Mouse (Mus musculus): Measurements from ENCODE around the gene Lpin2.

Gene Lpin2

GRCm38 (mm10) chr17:71260658-71261057 is 78.3 kb downstream of the Lpin2 start:
- no peak for DNase-seq (ENCODE audit: extremely low spot score, low spot score)

DNA sequence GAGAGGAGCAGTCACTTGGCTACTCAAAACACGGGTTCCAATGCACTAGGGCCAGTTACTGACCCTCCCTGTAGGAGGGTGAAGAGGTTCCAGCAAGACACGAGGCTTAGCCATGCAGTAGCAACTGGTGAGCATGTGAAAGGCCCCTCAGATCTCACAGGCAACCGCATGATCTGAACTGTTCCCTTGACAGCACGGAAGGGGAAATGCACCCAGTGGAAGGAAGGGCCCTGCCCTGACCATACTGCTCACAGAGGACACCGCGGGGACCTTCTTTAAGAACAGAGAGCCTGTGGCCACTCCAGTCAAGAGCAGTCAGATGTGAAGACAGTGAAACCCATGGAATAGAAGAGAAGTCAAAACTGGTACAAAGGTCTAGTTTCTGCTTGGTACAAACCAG is 80.8 kb downstream of the Lpin2 start:
- no peak for DNase-seq (ENCODE audit: extremely low spot score, low spot score)

GRCm38 (mm10) chr17:71264739-71265138 is 82.4 kb downstream of the Lpin2 start:
- no peak for DNase-seq (ENCODE audit: extremely low spot score, low spot score)

GRCm38 (mm10) chr17:71265336-71266051 is 83.1 kb downstream of the Lpin2 start:
- DNase-seq (ENCODE audit: extremely low spot score, low spot score): no peak

DNA sequence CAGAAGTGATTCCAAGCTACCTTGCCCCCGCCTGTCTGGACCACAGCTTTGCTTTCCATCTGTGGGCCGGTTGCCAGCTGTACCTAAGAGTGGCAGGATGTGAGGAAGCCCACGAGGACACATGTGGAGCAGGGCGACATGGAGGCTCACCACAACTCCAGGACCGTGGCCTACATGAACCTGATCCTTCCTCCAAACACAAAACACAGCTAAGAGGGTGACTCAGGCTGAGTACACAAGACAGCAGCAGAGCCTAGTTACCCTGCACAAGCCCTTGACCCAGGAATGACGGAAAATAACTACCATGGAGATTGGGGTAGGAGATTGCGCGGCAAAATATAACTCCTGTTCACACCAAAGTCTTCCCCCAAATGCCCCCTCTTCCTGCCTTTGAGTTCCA is 85.0 kb downstream of the Lpin2 start:
- no peak for DNase-seq (ENCODE audit: extremely low spot score, low spot score)

DNA sequence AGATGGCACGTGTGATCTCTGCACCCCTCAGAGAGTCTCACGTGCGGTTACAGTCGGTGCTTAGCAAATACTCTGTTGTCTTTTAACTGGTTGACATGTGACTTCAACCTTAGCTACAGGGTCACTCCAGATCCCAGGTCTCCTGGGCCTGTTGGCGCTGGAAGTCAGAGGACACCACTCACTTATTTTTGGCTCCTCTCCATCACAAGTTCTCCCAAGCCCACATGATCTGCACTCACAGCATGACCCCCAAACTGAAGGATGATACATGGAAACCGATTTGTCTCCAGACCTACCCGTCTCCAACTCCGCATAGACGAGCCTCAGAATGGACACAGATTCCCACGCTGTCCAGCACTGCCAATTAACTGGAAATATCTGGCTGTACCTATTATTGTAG is 85.8 kb downstream of the Lpin2 start:
- no peak for DNase-seq (ENCODE audit: extremely low spot score, low spot score)

GRCm38 (mm10) chr17:71268599-71268998 is 86.2 kb downstream of the Lpin2 start:
- no peak for DNase-seq (ENCODE audit: extremely low spot score, low spot score)

- DNase-seq (ENCODE audit: extremely low spot score, low spot score): no peak
Measured at GRCm38 (mm10) chr17:71273901-71274300, 91.5 kb downstream of the Lpin2 start.

- no peak for DNase-seq (ENCODE audit: extremely low spot score, low spot score)
Measured at GRCm38 (mm10) chr17:71276771-71277170, 94.4 kb downstream of the Lpin2 start.

GRCm38 (mm10) chr17:71277701-71278491 is 95.5 kb downstream of the Lpin2 start:
- no peak for DNase-seq (ENCODE audit: extremely low spot score, low spot score)

DNA sequence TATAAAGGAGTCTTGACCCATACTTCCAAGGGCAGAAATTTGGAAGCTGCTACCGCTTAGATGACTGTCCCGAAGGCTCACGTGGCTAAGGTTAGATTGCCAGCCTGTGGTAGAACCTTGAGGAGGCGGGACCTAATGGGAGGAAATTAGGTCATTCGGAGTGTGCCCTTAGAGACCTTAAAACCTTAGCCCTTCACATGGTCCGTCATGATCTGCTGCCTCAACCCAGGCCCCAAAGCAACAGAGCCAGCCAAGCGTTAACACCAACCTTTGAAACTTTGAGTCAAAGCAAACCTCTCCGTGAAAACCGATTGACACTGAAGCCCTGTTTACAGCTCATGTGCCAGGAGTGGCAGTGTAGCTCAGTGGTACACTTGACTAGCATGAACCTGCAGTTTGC is 100.4 kb downstream of the Lpin2 start:
- DNase-seq (ENCODE audit: extremely low spot score, low spot score): no peak

DNA sequence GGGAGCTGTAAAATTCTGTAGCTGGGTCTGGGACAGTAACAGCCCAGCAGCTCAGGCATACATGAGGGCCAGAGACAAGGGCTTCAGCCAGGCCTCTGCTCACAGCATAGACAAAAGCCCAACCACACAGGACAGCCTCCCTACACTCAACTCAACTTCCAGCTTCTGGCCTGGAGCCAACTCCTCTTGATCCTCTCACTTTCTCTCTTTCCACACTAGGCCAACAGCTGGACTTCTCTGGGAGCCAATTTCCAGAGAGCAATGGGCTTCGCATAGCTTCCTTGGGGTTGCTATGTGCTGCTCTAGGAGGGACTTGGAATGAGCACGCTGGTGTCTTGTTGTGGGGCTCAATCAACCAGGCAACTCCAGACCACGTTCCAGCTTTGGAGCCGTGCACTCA is 100.9 kb downstream of the Lpin2 start:
- no peak for DNase-seq (ENCODE audit: extremely low spot score, low spot score)

DNA sequence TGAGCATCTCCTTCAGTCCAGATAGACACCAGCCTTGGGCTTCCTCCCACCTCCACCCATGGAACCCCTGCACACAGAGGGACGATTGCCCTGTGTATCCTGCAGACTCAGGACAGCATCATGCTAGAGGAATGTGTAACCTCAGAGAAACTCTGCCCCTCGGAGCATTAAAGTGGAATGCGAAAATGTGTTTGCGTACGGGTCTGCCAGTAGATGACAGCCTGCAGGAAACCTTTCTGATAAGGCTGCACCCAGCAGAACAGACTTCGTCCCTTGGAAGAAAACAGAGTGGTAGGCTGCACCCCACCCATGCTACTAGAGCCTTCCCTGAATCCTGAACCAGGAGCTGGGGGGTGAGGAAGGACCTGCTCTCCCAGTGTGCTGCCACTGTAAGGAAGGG is 102.5 kb downstream of the Lpin2 start:
- no peak for DNase-seq (ENCODE audit: extremely low spot score, low spot score)

DNA sequence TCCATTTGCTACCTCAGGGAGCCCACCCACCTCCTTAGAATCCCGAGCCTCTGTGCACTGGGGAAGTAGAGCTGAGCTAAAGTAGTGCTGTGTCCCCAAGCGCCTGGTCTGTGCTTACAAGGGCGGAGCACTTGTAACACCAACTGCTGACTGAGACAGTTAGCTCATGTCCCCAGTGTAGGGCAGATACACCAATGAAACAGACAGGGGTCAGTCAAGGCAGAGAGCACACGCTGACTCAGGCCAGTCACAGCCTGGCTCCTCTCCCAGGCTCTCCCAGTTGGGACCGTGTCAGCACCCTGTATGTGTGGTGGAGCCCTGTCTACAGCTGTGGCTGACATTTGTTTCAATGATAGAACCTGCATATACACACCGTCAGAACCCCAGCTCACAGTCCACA is 103.6 kb downstream of the Lpin2 start:
- no peak for DNase-seq (ENCODE audit: extremely low spot score, low spot score)

GRCm38 (mm10) chr17:71287586-71287985 is 105.2 kb downstream of the Lpin2 start:
- no peak for DNase-seq (ENCODE audit: extremely low spot score, low spot score)

DNA sequence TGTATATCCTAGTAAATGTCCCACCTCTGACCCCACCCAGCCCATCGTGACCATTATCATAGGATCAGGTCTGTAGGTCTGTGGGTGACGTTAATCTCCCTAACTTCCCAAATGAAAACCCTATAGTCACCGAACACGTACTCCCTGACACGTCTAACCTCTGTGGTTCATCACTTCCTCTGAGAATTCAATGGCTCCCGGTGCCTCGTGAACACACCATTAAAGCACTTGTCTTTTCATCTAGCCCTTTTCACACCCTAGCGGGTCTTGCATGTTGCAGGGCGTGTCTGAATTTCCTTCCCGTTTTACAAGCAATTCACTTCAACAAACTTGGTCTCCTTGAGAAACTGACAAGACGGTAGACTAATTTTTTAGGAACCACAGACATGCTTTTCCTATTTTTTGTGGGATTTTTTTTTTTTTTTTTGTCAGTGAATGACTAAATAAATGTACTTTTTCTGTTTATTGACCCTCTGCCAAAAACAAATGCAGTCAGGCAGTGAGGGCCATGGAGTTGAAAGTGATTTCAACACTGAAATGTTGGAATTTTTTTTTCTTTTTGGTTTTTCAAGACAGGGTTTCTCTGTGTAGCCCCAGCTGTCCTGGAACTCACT is 105.9 kb downstream of the Lpin2 start:
- DNase-seq (ENCODE audit: extremely low spot score, low spot score): no peak

DNA sequence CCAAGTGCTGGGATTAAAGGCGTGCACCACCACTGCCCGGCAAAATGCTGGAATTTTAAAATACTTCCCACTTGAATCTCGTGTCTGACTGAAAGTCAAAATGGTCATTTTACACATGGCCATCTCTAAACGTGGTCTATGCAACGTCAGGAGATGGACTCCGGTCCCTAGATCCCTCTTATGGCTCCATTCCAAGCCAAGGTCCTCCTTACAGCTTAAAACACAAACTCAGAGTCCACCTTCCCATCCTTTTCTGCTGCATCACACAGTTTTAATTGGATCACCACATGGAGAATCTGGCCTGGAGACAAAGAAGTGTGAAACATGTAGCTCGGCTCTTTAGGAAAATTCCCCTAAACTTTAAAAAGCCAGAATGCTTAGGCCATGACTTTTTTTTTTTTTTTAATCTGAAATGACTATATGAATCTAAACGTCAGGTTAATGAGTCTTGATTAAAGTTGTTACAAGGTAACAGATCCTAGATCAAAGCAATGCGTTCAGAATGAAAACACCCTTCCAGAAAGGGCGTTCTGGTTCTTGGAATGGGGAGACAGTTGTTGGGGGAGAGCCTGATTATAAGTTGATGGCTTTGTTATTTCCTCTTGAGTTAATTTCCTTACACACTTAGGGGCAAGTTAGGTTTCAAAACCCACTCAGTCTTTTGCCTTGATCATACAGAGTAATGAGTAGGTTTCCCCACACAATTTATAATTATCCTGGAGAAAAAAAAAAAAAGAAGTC is 106.6 kb downstream of the Lpin2 start:
- no peak for DNase-seq (ENCODE audit: extremely low spot score, low spot score)

DNA sequence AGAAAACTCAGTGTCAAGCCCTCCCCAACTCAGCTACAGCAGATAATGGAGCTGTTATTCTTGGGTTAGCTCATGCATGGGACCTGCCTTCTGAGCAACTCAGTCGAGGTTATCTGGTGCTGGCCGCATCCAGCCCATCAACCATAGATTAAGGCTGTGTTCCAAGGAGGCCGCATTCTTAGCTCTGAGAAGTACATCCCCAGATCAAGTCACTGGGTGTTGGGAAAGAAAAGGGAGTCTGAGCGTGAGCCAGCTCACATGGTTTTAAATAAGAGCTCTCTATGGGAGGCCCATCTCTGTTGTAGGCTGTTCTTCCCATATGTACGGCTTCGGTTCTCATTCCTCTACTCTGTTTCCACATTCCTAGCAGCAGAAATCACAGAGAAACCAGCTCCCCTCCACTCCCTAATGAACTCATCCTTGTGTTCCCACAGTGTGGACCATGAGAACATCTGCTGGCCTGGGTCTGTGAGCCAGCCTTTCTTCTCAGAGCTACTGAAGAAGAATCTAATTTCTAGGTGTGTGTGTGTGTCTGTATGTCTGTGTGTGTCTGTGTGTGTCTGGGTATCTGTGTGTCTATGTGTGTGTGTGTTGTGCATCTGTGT is 107.3 kb downstream of the Lpin2 start:
- no peak for DNase-seq (ENCODE audit: extremely low spot score, low spot score)

GRCm38 (mm10) chr17:71290486-71291410 is 108.4 kb downstream of the Lpin2 start:
- DNase-seq (ENCODE audit: extremely low spot score, low spot score): no peak

DNA sequence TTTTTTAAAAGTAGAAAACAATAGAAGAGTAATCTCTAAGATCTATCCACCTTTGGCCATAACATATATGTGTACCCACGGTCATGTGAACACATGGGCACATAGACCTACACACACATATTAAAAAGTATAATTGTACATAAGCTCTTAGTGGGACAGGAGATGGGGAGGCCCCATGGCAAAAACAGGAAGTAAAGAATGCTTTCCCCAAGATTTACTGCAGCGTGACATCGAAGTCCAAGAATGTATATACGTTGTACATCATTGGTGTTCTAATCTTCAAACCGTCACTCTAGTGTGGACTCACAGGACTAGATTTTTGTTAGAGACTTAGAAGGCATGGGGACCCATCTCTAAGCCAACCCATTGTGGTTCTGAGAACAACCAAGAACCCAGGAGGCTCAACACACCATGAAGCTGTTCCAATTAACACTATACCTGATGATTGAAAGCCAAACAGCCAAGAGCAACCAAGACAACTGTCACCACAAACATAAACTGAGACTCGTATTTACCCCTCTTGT is 109.6 kb downstream of the Lpin2 start:
- no peak for DNase-seq (ENCODE audit: extremely low spot score, low spot score)

Measured in neural tube, embryonic 10.5 days (tissue).